Mouse (Mus musculus) heart, postnatal 4 days (tissue): ENCODE measurements around the gene Rcc1. TPM values are rescaled to one million over a fixed set of nuclear protein-coding genes. Genes with fewer than 3 reads are reported as not detected.

Experiments used
- total RNA-seq, 2 experiments: library from RNA; stranded (reverse); gene quantifications; 2 replicates each; pipeline ENCODE4 v1.2.3; 2021

Gene Rcc1
- total RNA-seq, 2 experiments from 2014 or later = 25.1 to 25.3 TPM

Other genes starting within 250 kb of the Rcc1 start
- under 1 TPM; 0.45 to 0.54 TPM for gene Oprd1, start 209.1 kb downstream of the Rcc1 start, total RNA-seq
- 10 to 100 TPM; 48.2 to 51.9 TPM for gene Ythdf2, start 141.3 kb downstream of the Rcc1 start, total RNA-seq
- 10 to 100 TPM; 19.4 to 21.1 TPM for gene Gmeb1, start 92.0 kb downstream of the Rcc1 start, total RNA-seq
- gene Taf12, start 79.2 kb downstream of the Rcc1 start, total RNA-seq = 10 to 100 TPM; 20.2 to 23.8 TPM
- gene Rab42, start 50.2 kb downstream of the Rcc1 start, total RNA-seq = 1 to 10 TPM; 1.2 to 1.5 TPM
- 10 to 100 TPM; 33.5 to 39.1 TPM for gene Trnau1ap, start 24.1 kb downstream of the Rcc1 start, total RNA-seq
- 10 to 100 TPM; 30.2 to 37.6 TPM for gene Phactr4, start 68.9 kb upstream of the Rcc1 start, total RNA-seq
- 10 to 100 TPM; 10.3 to 11.0 TPM for gene Med18, start 110.3 kb upstream of the Rcc1 start, total RNA-seq
- gene Sesn2, start 156.9 kb upstream of the Rcc1 start, total RNA-seq = 1 to 10 TPM; 3.9 to 4.2 TPM
- gene Atpif1, start 180.1 kb upstream of the Rcc1 start, total RNA-seq = 100 to 1,000 TPM; 626 to 671 TPM
- 10 to 100 TPM; 77.0 to 79.0 TPM for gene Dnajc8, start 181.9 kb upstream of the Rcc1 start, total RNA-seq
- 1 to 10 TPM in 1 of 2 experiments, under 1 TPM in 1; 0.86 to 1.3 TPM for gene Ptafr, start 210.5 kb upstream of the Rcc1 start, total RNA-seq